Mouse (Mus musculus) cerebellum, adult 9-11 months (tissue): Measurements from ENCODE around the gene Atg4c.

Experiments
- DNase-seq: peaks from one replicate; pipeline ENCODE4 v3.0.0; 2022

The Atg4c gene

DNA sequence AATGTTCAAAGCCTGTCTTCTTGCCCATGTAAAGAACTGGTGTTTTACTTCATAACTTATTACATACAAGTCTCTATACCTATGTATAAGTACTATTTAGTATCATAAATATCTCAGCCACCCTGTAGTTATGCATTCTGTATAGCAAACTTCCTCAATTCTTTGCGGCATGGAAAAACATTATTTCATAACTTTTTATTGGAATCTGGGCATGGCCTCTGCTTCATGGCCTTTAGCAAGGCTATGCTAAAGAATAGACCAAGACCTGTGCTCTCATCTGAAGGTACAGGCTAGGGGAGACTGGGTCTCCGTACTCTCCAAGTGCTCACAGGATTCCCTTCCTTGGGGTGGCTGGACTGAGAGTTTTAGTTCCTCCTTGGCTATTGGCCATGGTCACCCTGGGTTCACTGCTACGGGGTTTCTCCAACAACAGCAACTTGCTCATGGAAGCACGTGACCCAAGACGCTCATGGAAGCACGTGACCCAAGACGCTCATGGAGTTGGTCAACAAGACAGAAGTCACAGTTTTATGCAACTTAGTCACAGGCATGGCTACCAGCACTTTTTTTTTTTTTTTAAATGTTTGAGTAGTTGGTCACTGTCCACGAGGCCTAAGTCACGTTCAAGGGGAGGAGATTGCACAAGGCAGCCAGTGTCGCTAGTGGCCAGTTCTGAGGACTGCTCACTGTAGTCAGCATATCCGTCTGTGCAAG is 7.2 kb upstream of the Atg4c start:
- no peak for DNase-seq

DNA sequence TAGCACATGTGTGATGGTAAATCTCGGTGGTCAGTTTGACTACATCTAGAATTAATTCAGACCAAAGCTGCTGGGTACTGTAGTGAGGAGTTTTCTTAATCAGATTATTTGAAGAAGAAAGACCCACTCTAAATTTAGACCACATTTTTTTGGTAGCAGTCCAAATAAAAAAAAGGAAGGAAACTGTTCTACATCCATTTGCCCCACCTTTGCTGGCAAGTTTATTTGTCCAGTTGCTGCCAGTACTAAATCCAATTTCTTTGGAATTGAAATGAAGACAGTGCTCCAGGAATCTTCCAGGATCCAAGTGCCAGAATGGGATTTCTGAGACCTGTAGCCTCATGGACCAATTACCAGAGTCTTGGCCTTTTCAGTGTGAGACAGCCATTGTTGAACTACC is 1.1 kb upstream of the Atg4c start:
- peak; percentile 21 for DNase-seq

DNA sequence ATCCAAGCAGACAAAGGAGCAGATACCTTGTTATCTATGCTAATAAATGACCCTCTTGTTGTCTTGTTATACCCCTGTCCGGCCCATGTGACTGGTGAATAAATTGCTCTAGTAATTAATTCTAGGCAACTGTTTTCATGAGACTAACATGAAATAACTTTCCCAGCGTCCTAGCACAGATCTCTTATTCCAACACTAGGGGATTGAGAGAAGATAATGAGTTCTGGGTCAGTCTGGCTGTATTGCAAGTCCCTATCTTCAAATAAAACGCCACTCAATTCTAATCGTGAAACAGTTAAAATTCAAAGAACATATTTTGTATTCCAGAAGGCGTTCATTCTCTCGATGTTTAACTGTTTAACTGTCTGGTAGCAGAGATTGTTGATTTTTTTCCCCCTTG is 520 bp upstream of the Atg4c start:
- DNase-seq = no peak

DNA sequence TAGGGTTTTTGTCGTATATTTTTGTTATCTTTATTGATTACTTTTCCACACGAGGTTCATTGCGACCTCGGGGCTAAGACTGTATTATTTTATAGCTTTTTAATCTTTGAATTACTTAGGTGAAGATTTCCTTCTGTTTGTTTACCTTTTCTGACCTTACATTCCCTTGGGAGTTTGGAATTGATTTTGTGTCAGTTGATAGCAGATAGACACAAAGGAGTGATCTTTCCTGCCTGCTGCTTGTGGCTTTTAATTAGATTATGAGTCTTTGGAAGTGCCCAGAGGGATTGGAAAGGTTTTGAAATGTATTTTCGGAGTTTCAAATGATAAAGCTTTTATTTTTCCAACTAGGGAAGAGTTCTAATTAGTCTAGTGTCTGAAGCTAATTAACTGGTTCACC is 1.1 kb downstream of the Atg4c start:
- no peak for DNase-seq

DNA sequence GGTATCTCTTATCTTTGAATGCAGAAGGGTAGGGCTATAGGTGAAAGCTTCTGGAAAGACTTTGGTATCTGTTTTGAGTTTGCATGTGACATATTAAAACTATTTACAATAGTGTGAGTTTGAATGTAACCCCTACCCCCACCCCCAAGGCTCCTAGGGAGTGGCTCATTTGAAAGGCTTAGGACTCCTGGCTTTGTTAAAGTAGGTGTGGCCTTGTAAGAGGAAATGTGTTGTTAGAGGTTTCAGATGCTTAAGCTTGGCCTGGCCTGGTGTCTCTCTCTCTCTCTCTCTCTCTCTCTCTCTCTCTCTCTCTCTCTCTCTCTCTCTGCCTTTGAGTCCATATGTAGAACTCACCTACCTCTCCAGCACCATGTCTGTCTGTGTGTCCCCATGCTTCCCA is 5.0 kb downstream of the Atg4c start:
- no peak for DNase-seq

DNA sequence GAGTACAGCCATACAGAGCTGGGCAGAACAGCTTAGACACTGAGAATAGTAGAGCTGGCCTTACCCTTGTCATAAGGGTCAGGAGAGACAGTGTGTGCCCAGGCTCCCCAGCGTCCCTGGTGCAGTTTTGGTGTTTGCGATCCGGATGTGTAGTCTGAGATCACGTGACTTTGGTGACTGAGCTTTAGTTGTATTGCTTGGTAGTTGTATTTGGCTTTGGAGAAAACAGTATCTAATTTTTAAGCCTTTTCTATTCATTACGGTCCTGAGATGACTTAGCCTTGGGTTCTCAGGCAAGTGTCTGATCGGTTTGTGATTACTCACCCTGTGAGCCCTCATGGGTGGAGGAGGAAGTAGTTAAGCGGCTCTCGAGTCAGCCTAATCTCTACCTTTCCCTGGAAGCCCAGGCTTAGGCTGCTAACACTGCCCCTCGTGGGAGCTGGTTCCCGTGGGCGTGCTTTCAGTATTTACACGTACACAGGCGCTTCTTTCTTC is 6.1 kb downstream of the Atg4c start:
- DNase-seq = no peak

DNA sequence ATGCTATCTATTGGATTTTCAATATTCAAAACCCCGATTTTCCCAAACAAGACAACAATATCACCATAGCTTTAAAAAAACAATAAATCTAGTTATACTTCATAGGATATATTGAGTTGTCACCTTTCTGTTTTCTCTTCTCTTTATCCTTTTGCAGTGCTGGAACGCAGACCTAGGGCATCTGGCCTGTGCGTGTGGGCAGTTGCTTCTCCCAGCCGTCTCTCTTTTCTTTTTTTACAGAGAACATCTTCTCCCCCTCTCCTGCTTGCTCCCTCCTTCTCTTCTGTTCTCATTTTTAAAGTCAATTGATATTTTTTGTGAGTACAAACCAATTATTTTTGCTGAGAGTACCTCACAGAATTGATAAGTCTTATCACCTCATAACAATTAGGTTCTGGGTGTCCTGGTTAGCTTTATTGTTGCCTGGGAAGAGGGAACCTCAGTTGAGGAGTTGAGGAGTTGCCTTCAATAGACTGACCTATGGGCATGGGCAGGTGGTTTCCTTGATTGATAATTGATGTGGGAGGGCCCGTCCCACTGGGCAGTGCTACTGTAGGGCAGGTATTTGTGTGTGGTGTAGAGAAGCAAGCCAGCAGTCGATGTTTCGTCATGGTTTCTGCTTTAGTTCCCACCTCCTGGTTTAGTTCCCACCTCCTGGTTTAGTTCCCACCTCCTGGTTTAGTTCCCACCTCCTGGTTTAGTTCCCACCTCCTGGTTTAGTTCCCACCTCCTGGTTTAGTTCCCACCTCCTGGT is 6.8 kb downstream of the Atg4c start:
- DNase-seq = no peak

DNA sequence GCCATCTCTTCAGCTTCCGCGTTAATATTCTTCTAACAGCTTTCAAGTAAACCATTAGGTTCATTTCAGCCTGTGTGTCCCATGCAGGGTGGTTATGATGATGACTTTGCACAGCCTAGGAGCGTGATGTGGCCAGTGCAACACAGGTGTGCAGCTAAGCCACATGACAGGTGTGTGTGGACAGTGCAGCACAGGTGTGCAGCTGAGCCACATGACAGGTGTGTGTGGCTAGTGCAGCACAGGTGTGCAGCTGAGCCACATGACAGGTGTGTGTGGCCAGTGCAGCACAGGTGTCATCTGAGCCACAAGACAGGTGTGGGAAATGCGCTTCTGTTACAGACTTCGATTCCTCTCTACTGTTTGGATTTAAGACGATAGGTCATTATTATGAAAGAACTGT is 12.0 kb downstream of the Atg4c start:
- no peak for DNase-seq

DNA sequence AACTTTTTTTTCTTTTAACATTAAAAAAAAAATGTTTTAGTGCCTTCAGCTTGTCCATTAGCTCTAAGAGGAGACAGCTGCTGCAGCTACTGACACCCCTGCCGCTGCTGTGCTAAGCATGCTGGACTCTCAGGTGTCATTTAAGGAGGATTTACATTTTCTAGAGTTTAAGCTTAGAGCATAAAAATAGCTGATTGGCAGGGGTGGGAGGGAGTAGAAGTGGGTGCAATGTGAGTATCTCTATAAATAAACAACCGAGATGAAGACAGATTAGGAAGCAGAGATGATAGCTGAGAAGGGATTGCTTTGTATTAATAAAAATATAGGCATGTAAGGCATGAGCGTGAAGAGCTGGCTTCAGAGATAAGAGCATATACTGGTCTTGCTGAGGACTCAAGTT is 12.6 kb downstream of the Atg4c start:
- no peak for DNase-seq

DNA sequence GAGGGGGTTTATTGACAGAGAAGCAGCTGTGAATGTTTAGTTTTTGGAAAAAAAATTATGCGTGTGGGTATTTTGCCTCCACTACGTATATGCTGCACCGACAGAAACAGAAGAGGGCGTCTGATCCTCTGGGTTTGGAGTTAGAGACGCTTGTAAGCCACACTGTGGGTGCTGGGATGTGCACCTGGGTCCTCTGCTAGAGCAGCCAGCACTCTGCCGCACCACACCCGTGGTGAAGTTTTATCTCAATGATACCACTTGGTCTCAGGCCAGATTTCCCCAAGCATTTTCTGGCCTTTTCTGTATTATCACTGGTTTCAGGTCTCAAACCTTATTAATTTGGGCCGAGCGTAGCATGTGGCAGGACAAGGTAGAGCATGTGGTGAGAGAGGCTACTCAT is 16.4 kb downstream of the Atg4c start:
- no peak for DNase-seq

DNA sequence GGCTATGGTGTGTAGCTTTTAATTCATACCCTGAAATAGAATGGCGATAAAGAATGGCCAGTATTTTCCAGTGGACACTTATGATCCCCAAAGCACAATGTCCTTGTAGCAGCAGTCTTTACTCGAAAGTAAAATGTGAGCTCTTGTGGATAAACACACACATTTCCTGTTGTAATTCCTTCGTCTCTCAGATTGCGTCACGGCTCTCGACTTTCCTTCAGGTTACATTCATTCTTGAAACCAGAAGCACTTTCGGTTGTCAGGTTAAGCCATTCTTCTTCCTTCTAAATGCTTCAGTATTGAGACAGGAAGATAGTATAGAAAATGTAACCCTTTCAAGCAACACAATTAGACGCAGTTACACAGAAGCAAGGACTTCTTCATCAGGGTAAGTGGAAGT is 17.9 kb downstream of the Atg4c start:
- no peak for DNase-seq

DNA sequence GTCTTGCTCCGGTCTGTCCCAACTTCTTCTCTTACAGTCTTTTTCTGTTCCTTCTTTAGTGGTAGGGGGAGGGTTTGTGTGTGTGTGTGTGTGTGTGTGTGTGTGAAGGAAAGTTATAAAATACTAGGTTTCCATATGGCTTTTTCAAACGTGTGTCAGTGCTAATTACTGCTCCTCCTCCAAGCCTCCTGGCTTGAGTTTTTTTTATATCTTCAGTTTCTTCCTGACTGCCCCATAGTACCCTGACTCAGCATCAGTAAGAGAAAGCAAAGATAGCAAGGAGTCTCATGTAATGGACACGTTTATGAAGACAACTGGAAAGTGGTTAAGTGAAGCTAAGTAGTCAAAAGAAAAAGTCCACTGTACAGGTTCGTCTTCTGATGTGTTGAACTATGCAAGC is 19.4 kb downstream of the Atg4c start:
- no peak for DNase-seq

DNA sequence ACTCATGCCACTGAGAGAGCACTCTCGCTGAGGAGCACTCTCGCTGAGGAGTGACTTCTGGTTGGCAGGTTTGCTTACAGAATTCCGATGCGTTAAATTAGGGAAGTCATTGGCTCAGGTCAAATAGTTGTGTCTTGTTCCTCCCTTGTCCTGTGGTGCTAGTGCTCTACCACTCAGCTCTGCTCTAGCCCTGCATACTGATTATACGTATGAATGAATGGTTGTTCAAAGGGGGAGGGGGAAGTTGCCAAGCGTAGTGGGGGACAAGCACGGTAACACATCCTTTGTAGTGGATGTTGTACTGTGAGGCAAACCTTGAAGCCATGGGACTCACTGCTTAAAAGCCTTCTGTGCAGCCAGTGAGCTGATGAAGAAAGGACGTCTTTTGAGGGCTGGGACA is 28.5 kb downstream of the Atg4c start:
- DNase-seq = no peak

DNA sequence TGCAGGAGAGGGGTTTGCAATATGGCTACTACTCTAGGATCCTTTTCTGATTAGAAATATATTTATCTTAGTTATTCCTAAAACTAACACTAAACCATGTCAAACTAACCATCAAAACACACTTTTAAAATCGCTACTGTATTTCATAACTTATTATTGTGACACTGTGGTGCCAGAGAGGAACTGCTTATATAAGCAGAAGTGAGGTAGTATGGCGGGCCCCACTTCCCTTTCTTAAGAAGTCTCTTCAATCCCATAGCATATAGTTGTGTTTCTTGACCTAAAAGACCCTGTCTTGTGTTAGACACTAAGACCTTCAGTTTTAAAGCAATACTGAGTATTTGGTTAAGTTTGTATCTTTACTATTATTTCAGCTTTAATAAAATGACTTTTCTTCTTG is 31.1 kb downstream of the Atg4c start:
- no peak for DNase-seq

DNA sequence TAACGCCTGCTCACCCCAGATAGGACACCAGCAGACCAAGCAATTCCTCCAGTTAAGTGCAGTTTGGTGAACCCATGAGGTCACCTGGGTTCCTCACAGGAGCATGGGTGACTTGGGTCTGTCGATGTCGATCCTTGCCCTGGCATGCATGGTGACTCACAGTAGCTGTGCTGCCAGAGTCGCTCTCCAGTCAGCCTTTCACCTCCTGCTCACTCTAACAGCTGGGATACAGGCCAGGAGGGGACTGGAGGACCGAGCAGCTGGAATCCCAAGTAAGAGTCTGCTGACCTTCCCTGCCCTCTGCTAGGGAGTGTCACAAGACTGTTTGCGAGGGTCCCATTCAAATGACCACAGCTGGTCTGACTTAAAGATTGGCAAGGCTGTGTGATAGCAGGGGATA is 33.5 kb downstream of the Atg4c start:
- no peak for DNase-seq

DNA sequence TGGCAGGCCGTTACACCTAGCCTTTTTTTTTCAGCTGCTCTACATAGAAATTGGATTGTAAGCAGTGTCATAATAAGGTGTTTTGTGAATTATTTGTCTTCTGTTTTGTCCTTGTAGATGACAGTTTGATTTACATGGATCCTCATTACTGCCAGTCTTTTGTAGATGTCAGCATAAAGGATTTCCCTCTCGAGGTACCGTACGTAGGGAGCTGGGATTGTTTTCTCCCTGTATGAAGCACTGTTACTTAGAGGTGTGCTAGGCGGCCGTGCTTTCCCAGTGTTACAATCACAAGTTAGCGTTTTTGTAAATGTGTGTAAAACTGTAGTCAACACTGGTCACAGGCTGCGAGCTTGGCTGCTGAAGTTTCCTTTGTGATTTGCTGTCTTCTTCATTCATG is 35.6 kb downstream of the Atg4c start:
- no peak for DNase-seq

DNA sequence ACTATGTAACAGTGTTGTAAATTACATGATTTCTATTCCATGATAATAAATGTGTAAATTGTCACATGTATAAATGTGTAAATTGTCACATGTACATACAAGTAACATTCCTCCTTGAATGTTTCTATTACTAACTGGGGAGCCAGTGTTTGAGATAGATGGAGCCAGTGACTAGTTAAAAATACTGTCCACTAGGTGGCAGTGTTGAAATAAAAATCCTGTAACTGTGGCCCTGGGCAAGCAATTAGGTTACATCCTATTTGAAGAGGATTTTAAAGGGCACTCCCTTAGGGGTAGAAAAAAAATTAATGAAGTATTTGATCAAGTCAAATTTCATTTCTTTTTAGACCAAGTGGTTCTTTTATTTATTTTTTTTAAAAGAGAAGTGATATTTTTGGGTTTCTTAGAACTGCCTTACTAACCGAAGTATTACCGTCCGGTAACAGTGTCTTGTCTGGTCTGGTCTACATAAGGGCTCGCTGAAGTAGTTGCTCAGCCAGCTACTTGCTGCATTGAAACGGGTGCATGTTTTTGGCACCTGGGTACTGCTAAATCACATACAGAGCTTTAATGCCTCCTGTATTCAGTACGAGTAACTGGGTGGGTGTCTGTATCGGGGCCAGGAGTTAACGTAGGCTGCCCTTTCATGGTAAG is 41.6 kb downstream of the Atg4c start:
- peak; percentile 13 for DNase-seq

DNA sequence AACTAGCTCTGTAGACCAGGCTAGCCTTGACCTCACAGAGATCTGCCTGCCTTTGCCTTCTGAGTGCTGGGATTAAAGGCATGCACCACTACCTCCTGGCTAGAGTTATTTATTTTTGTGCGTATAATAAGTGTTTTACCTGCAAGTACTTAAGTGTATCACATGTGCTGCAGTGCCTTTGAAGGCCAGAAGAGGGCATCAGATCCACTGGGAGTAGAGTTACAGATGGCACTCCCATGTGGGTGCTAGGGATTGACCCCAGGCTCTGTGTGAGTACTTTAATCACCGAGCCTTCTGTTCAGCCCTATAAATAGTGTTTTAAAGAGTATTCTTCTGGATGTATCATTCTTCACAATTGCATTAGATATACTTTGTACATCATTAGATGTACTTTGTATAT is 44.6 kb downstream of the Atg4c start:
- DNase-seq = no peak

DNA sequence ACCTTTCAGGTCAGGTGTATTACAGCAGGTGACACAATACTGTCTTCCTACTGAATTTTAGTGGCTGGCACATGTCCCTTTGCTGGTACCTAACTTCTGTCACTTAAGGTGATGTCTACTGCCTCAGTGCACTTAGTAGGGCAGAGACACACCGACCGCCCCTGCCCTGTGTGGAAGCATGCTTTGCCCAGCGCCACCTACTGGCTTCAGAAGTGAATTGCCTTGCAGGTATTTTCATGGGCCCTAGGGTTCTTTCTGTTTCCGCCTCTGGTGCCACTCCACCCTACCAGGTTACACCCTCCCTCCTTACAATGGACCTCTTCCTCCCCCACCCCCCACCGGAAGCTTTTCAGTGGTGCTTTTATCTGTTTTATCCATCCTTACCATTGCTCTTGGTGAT is 47.9 kb downstream of the Atg4c start:
- DNase-seq = no peak

DNA sequence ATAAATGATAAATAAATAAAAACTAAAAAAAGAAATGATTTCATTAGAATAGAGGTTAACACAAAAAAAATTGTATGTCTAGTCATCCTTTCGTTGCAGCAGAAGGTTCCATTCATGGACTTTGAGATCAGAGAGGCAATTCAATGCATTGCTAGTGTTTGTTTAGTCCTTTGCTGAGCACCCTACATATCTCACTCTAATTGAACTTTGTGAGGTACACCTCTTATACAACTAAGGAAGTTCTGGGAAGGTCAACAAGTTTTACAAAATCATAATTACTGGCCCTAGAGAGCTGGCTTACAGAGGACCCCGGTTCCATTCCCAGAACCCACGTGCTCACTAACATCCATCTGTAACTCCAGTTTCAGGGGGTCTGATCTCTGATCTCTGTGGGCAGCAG is 55.6 kb downstream of the Atg4c start:
- DNase-seq = no peak

DNA sequence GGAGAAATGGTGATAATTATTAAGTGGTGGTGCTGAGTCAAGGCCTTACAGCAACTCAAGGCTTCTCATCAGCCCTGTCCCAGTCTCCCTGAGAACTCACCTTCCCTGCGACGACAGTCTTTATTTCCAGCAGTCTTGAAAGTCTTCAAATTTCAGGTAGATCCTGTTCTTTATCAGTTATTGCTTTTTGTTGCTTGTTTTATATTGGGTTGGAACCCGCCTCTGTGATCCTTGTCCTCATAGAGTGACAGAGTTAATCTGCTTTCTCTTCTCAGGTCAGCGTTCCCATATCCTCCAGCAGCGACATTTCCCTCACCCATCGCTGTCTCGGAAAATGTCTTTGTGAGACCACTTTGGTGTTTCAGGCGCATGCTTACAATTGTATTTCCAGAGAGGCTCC is 56.1 kb downstream of the Atg4c start:
- DNase-seq = no peak

DNA sequence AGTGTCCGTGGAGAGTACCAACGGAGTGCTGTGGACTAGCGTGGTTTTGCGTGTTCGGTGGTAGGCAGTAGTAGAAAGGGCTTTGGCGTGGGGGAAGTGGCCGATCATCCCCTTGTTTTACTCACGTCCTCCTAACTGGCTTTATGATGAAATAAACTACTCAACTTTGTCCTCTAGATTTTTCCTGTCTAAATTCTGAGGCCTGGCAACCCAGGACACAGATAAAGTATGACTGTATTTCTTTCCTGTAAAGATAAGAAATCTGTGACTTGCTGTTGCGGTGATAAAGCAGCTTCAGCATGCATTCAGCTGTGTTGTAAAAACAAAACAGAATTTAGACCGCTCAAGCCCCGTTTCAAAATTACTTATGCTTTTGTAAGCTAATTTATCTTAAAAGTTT is 59.2 kb downstream of the Atg4c start:
- no peak for DNase-seq

DNA sequence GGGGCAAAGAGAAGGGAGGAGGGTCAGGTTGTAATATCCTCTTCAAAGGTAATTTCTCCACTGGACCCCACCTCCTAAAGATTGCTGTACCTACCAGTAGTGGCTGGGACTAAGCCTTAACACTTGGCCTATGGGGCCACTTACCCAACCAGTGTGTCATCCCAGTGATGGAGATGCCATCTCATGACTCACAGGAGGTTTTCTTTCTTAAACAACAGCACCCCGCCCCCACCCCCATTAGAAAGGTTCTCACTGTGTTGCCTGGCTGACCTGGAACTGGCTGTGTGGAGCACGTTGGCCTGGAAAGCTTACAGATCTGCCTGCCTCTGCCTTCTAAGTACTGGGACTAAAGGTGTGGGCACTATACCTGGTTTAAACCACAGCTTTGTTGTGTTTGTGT is 69.5 kb downstream of the Atg4c start:
- no peak for DNase-seq

DNA sequence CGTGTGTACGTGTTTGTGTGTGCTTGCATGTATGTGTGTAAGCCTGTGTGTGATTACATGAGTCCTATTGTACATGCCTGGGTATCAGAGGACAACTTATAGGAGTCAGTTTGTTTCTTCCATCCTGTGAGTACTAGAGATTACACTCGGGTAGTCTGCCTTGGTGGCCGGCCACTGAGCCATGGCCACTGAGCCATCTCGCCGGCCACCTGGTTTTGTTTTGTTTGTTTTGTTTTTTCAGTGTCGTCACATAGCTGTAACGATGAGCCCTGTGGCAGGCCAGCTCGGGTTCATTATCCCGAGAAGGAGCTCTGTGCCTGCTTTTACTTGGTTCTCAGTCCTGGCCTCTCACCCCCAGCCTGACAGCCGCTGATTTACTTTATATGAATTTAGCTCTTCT is 69.9 kb downstream of the Atg4c start:
- DNase-seq = no peak
